Mouse (Mus musculus) hematopoietic stem cell, adult 5-6 weeks (primary cell): Measurements from ENCODE around the gene Rbm5. TPM values are rescaled to one million over a fixed set of nuclear protein-coding genes. Genes with fewer than 3 reads are reported as not detected.

ENCODE experiments used
- ATAC-seq, 2 experiments: fragments of 125-278 bp in 1 of 2; replicated peaks in 1 of 2; 2 replicates each; pipeline ENCODE4 v1.8.0; 2016 to 2017; ENCODE audit warnings: inconsistent platforms in 2 of 2, mild to moderate bottlenecking in 2 of 2, moderate number of reproducible peaks in 2 of 2, low read depth in 1 of 2, moderate TSS enrichment in 1 of 2; ENCODE audit not compliant: low FRiP score in 2 of 2, poor library complexity in 2 of 2, severe bottlenecking in 2 of 2, insufficient read depth in 1 of 2, low TSS enrichment in 1 of 2
- total RNA-seq: library from RNA; stranded (forward); fragments of 172-1452, 232-1000 nt; gene quantifications from 2 replicates; pipeline ENCODE4 v1.2.3, GENCODE M21; 2017

Gene Rbm5
- total RNA-seq, 1 experiment from 2014 or later = 309 TPM

- ATAC-seq = no peak
Measured at GRCm38 (mm10) chr9:107693433-107693987, 77.3 kb downstream of the Rbm5 start.

- no peak for ATAC-seq
Measured at GRCm38 (mm10) chr9:107692785-107693184, 78.0 kb downstream of the Rbm5 start.

DNA sequence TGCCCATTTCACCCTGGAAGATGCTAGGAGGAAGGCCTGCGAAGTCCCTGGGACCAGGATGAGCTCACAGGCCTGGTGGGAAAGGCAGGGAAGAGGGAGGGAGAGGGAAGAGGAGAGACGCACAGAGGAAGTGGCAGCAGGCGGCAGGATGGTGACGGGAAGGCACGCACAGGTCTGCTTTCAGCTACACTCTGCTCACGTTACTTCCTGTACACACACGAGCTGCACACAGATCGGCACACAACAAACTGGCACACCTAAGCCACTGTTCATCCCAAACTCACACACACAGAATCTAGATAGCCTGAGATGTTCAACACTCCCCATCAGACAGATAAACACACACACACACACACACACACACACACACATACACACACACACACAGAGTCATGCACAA is 80.4 kb downstream of the Rbm5 start:
- ATAC-seq = no peak

Other genes with a start within 250 kb of the Rbm5 start
- 12.6 and 16.2 TPM in 2 replicates for gene Tmem115, start 237.1 kb downstream of the Rbm5 start, total RNA-seq
- 15.3 and 19.7 TPM in 2 replicates for gene Cyb561d2, start 228.8 kb downstream of the Rbm5 start, total RNA-seq
- gene Nprl2, start 228.8 kb downstream of the Rbm5 start, total RNA-seq = 5.9 and 27.5 TPM in 2 replicates
- gene Zmynd10, start 223.7 kb downstream of the Rbm5 start, total RNA-seq = not detected in 2 replicates
- gene Rassf1, start 219.4 kb downstream of the Rbm5 start, total RNA-seq = 36.3 and 47.8 TPM in 2 replicates
- gene Tusc2, start 207.7 kb downstream of the Rbm5 start, total RNA-seq = 16.2 and 23.7 TPM in 2 replicates
- 4.0 and 4.2 TPM in 2 replicates for gene Hyal2, start 203.1 kb downstream of the Rbm5 start, total RNA-seq
- gene Hyal1, start 194.1 kb downstream of the Rbm5 start, total RNA-seq = 4.1 and 5.2 TPM in 2 replicates
- gene Naa80, start 192.1 kb downstream of the Rbm5 start, total RNA-seq = 12.2 and 12.7 TPM in 2 replicates
- gene Hyal3, start 190.2 kb downstream of the Rbm5 start, total RNA-seq = 0.35 and 3.9 TPM in 2 replicates
- gene Ifrd2, start 183.4 kb downstream of the Rbm5 start, total RNA-seq = 49.8 and 62.7 TPM in 2 replicates
- not detected in 2 replicates for gene Sema3b, start 161.8 kb downstream of the Rbm5 start, total RNA-seq
- 345 and 415 TPM in 2 replicates for gene Gnai2, start 135.6 kb downstream of the Rbm5 start, total RNA-seq
- not detected in 2 replicates for gene Slc38a3, start 101.5 kb downstream of the Rbm5 start, total RNA-seq
- not detected in 2 replicates for gene Gnat1, start 91.3 kb downstream of the Rbm5 start, total RNA-seq
- 0.89 and 1.2 TPM in 2 replicates for gene Sema3f, start 60.5 kb downstream of the Rbm5 start, total RNA-seq
- 165 and 170 TPM in 2 replicates for gene Rbm6, start 102.2 kb upstream of the Rbm5 start, total RNA-seq
- 11.5 and 12.3 TPM in 2 replicates for gene Mon1a, start 117.2 kb upstream of the Rbm5 start, total RNA-seq
- gene Mst1r, start 135.9 kb upstream of the Rbm5 start, total RNA-seq = 0.25 TPM in 1 of 2 replicates, not detected in the other
- not detected in 2 replicates for gene Actl11, start 157.5 kb upstream of the Rbm5 start, total RNA-seq
- gene Camkv, start 164.7 kb upstream of the Rbm5 start, total RNA-seq = 0.25 and 0.38 TPM in 2 replicates
- 19.3 and 40.1 TPM in 2 replicates for gene Traip, start 179.1 kb upstream of the Rbm5 start, total RNA-seq
- gene Uba7, start 204.5 kb upstream of the Rbm5 start, total RNA-seq = 103 and 121 TPM in 2 replicates
- gene Gm20661, start 212.1 kb upstream of the Rbm5 start, total RNA-seq = 2.2 and 2.3 TPM in 2 replicates
- 49.9 and 50.4 TPM in 2 replicates for gene Inka1, start 214.9 kb upstream of the Rbm5 start, total RNA-seq
- gene Cdhr4, start 221.5 kb upstream of the Rbm5 start, total RNA-seq = 3.3 and 3.9 TPM in 2 replicates
- gene Gm20662, start 225.4 kb upstream of the Rbm5 start, total RNA-seq = 1.6 TPM in 1 of 2 replicates, not detected in the other
- 45.7 and 127 TPM in 2 replicates for gene Ip6k1, start 231.5 kb upstream of the Rbm5 start, total RNA-seq